Mouse (Mus musculus): ENCODE measurements around the gene Foxn3.

DNA sequence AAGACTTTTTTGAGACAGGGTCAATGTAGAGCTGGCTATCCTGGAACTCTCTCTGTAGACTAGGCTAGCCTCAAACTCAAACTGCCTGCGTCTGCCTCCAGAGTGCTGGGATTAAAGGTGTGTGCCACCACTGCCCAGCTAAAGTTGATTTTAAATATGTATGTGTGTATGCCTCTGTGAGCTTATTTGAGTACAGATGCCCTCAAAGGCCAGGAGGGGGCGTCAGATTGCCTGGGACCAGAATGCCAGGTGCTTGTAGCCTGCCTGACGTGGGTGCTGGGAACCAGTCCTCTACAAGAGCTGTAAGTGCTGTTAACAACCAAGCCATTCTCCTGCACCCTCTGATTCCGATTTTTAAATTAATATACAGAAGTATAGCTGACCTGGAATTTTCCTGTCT lies 23.2 kb downstream of the Foxn3 start:
- no peak for TF ChIP-seq CHD1 (IDR thresholded peaks at IDR 0.05; ENCODE audit: low read depth, low read length)
- no peak for TF ChIP-seq KAT2A (IDR thresholded peaks at IDR 0.05; ENCODE audit: insufficient replicate concordance, low read length)
- no peak for TF ChIP-seq HCFC1 (IDR thresholded peaks at IDR 0.05; ENCODE audit: low read depth, low read length)
- no peak for TF ChIP-seq JUND (conservative IDR thresholded peaks at IDR 0.05; ENCODE audit: low read depth, low read length)
- no peak for TF ChIP-seq CHD2 (IDR thresholded peaks at IDR 0.05; ENCODE audit: low read length)
- no peak for TF ChIP-seq E2F4 (IDR thresholded peaks at IDR 0.05; ENCODE audit: insufficient replicate concordance, low read depth, low read length)
- no peak for TF ChIP-seq ETS1 (conservative IDR thresholded peaks at IDR 0.05; ENCODE audit: low read depth, low read length)
- no peak for TF ChIP-seq MAX (IDR thresholded peaks at IDR 0.05; ENCODE audit: low read length)
- TF ChIP-seq CTCF (conservative IDR thresholded peaks at IDR 0.05 in 1 of 2, IDR thresholded peaks at IDR 0.05 in 1 of 2; ENCODE audit: low read depth in 2 of 2, low read length in 2 of 2): no peak; a peak in 1 of 4 replicates
- no peak for TF ChIP-seq ELF1 (IDR thresholded peaks at IDR 0.05; ENCODE audit: low read depth, low read length)
- no peak for TF ChIP-seq NRF1 (IDR thresholded peaks at IDR 0.05; ENCODE audit: low read depth, low read length)
- TF ChIP-seq ZMIZ1 (IDR thresholded peaks at IDR 0.05; ENCODE audit: low read depth, low read length): no peak
- no peak for TF ChIP-seq NELFE (IDR thresholded peaks at IDR 0.05; ENCODE audit: low read depth, low read length)
- no peak; the same call in 1 of the 2 replicates for TF ChIP-seq RAD21 (IDR thresholded peaks at IDR 0.05; ENCODE audit: low read depth, low read length)

Measured in CH12.LX (cell line).